Mouse (Mus musculus): Measurements from ENCODE around the gene Timm17a. TPM values are rescaled to one million over a fixed set of nuclear protein-coding genes. Genes with fewer than 3 reads are reported as not detected.

Timm17a gene
- polyA plus RNA-seq, 1 experiment from 2014 or later: 318 TPM

DNA sequence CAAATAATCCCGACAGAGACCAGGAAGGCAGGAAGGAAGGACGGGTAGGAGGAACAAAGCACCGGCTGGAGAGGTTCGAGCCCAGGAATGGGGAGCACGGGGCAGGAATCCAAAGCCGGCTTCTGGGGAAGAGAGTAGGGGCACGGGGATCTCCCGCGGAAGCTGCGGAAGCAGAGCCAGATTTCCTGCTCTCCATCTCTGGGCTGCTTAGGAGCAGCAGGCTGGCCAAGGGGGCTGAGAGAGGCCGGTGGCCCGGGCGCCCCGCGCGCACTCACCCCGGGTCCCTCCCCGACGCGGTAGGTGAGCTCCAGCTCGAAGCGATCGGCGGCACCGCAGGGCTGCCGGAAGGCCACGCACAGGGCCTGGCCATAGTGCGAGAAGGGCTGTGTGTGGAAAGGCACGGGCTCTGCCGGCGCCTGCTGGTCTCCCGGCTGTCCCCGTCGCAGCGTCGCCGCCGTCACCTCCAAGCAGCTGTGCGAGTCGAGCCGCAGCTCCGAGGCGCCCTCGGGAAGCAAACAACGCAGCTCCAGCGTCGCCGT is 30.2 kb downstream of the Timm17a start:
- Histone ChIP-seq H3K27ac (peak overlapping the region; percentile 87), H3K27me3 (ENCODE audit: insufficient read depth, low read length) (no peaks in the 10 kb centered on the region), H3K9ac (ENCODE audit: low read depth, low read length) (peak overlapping the region; percentile 89), H3K36me3 (ENCODE audit: insufficient read depth, low read length) (peaks cover 3% of the 10 kb centered on the region; the same call in 1 of the 2 replicates), H3K9me3 (replicated peaks; ENCODE audit: low read length) (no peaks in the 10 kb centered on the region), H3K4me1 (replicated peaks; ENCODE audit: insufficient read depth, low read length) (no peaks in the 10 kb centered on the region), H3K4me2 (ENCODE audit: low read length) (peak overlapping the region; percentile 80), H3K4me3 (replicated peaks; ENCODE audit: low read depth, low read length) (peak overlapping the region; percentile 74)
- DNase-seq (ENCODE audit: low spot score) (peak; percentile 50), ATAC-seq (replicated peaks; ENCODE audit: low FRiP score, low read depth) (peak; percentile 63; the same call in 1 of the 2 replicates)
- TF ChIP-seq CTCF (IDR thresholded peaks at IDR 0.05; ENCODE audit: low read depth): no peak
- under 1% methylated on average over 46 of the region's 48 CpGs for WGBS

DNA sequence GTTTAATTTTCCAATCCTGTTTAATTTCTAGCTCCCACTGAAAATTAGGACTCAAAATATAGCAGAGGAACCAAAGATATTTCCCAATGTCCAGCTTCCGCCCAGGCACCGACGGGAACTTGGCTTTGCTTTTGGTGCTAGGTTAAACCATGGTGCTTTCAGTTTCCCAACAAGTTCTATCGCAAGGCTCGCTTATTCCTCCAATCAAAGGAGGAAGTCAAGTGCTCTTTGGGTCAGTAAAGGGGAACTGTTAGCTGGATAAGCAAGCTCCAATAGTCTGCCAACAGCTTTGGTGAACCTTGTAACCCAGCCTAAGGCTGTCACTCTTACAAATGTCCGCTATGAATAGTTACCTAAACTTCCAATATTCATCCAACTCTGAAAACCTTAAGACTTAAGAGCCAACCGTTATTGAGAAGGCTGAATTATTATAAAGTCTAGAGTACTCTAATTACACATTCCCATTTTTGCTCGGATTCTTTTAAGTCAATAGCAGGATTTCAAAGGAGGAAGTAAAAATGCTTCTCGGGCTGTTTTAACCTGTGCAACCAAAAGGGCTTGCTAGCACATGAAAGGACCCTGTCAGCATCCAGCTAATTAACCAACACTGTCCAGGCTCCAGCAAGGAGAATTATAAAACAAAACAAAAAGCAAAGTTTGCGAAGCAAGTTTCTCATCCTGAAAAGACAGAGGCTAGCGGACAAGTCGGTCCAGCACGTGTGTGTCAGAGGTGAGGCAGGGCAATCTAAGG is 30.9 kb downstream of the Timm17a start:
- H3K36me3 ChIP-seq (ENCODE audit: insufficient read depth, low read length): peaks cover 10% of the 10 kb centered on the region; the same call in 1 of the 2 replicates
- H3K4me3 ChIP-seq (replicated peaks; ENCODE audit: low read depth, low read length): peak overlapping the region; percentile 74
- TF ChIP-seq CTCF (IDR thresholded peaks at IDR 0.05; ENCODE audit: low read depth): no peak
- no peak for ATAC-seq (replicated peaks; ENCODE audit: low FRiP score, low read depth)
- no peaks in the 10 kb centered on the region for H3K4me1 ChIP-seq (replicated peaks; ENCODE audit: insufficient read depth, low read length)
- H3K4me2 ChIP-seq (ENCODE audit: low read length): peak overlapping the region; percentile 80
- peak; percentile 37 for DNase-seq (ENCODE audit: low spot score)
- no peaks in the 10 kb centered on the region for H3K9me3 ChIP-seq (replicated peaks; ENCODE audit: low read length)
- peak overlapping the region; percentile 87 for H3K27ac ChIP-seq
- WGBS: 30% methylated on average over 13 of the region's 13 CpGs
- H3K27me3 ChIP-seq (ENCODE audit: insufficient read depth, low read length): no peaks in the 10 kb centered on the region
- peak overlapping the region; percentile 89 for H3K9ac ChIP-seq (ENCODE audit: low read depth, low read length)

DNA sequence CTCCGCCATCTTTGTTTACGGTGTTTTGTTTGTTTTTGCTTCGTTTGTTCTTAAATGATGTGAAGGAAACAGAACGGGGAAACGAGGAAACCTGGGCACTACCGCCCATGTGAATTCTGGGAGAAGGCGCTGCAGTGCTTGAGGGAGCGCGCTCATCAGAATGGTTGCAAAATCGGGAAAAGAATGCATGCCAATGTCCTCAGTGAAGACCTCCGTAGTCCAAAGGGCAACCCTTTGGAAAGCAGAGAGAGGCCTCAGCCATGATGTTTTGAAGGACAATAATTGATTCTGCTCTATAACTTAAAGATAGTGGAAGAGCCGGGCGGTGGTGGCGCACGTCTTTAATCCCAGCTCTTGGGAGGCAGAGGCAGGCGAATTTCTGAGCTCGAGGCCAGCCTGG is 31.7 kb downstream of the Timm17a start:
- no peak for TF ChIP-seq CTCF (IDR thresholded peaks at IDR 0.05; ENCODE audit: low read depth)
- ATAC-seq (replicated peaks; ENCODE audit: low FRiP score, low read depth) (no peak), DNase-seq (ENCODE audit: low spot score) (no peak)
- no peaks in the 10 kb centered on the region for H3K27me3 ChIP-seq (ENCODE audit: insufficient read depth, low read length)
- 97% methylated on average over 17 of the region's 17 CpGs for WGBS
- H3K36me3 ChIP-seq (ENCODE audit: insufficient read depth, low read length): peaks cover 16% of the 10 kb centered on the region
- H3K4me2 ChIP-seq (ENCODE audit: low read length): no peak overlapping the region
- H3K4me1 ChIP-seq (replicated peaks; ENCODE audit: insufficient read depth, low read length): no peaks in the 10 kb centered on the region
- H3K9me3 ChIP-seq (replicated peaks; ENCODE audit: low read length): no peaks in the 10 kb centered on the region
- no peak overlapping the region for H3K9ac ChIP-seq (ENCODE audit: low read depth, low read length)
- no peak overlapping the region for H3K4me3 ChIP-seq (replicated peaks; ENCODE audit: low read depth, low read length)
- H3K27ac ChIP-seq: no peak overlapping the region

DNA sequence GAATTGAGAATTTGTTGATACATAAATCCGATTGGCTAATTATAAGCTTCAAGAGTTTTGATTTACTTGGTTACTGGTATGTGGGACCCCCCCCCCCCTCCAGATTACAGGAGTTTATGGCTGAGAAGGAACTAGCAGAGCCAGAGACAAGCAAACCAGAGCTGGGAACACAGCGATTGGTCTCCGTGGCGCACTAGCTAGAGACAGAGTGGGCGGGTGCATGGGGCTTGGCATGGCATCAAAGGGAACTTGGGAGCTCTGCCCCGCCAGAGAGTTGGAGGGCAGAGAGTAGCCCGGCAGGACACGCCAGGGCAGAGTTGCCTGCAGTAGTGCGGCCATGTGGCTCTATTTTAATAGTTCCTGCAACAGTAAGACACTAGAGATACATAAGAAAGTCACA is 32.9 kb downstream of the Timm17a start:
- Histone ChIP-seq H3K36me3 (ENCODE audit: insufficient read depth, low read length) (peaks cover 19% of the 10 kb centered on the region), H3K9ac (ENCODE audit: low read depth, low read length) (no peak overlapping the region), H3K9me3 (replicated peaks; ENCODE audit: low read length) (no peaks in the 10 kb centered on the region), H3K27ac (no peak overlapping the region), H3K27me3 (ENCODE audit: insufficient read depth, low read length) (no peaks in the 10 kb centered on the region), H3K4me3 (replicated peaks; ENCODE audit: low read depth, low read length) (no peak overlapping the region), H3K4me1 (replicated peaks; ENCODE audit: insufficient read depth, low read length) (no peaks in the 10 kb centered on the region), H3K4me2 (ENCODE audit: low read length) (no peak overlapping the region)
- no peak for TF ChIP-seq CTCF (IDR thresholded peaks at IDR 0.05; ENCODE audit: low read depth)
- WGBS: 69% methylated on average over 9 of the region's 9 CpGs
- DNase-seq (ENCODE audit: low spot score) (peak; percentile 28), ATAC-seq (replicated peaks; ENCODE audit: low FRiP score, low read depth) (no peak)

DNA sequence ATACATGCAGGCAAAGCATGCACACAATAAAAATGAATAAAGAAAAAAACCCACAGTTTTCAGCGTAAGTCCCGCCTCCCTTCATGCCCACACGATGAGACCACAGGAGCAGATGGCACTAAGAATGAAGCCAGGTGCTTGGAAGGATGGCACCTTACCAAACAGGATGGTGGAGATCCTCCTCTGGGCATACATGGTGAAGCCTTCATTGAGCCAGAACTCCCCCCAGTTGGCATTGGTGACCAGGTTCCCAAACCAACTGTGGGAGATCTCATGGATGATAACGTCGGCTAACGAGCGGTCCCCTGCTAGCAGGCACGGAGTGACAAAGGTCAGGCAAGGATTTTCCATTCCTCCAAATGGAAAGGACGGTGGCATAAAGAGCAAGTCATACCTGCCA is 42.2 kb downstream of the Timm17a start:
- Histone ChIP-seq H3K27me3 (ENCODE audit: insufficient read depth, low read length) (no peaks in the 10 kb centered on the region), H3K9ac (ENCODE audit: low read depth, low read length) (no peak overlapping the region), H3K36me3 (ENCODE audit: insufficient read depth, low read length) (peaks cover 33% of the 10 kb centered on the region; the same call in 1 of the 2 replicates), H3K4me2 (ENCODE audit: low read length) (no peak overlapping the region), H3K4me1 (replicated peaks; ENCODE audit: insufficient read depth, low read length) (no peaks in the 10 kb centered on the region), H3K4me3 (replicated peaks; ENCODE audit: low read depth, low read length) (no peak overlapping the region), H3K9me3 (replicated peaks; ENCODE audit: low read length) (no peaks in the 10 kb centered on the region), H3K27ac (no peak overlapping the region)
- no peak for TF ChIP-seq CTCF (IDR thresholded peaks at IDR 0.05; ENCODE audit: low read depth)
- WGBS: 88% methylated on average over 9 of the region's 9 CpGs
- no peak for ATAC-seq (replicated peaks; ENCODE audit: low FRiP score, low read depth)
- no peak for DNase-seq (ENCODE audit: low spot score)

DNA sequence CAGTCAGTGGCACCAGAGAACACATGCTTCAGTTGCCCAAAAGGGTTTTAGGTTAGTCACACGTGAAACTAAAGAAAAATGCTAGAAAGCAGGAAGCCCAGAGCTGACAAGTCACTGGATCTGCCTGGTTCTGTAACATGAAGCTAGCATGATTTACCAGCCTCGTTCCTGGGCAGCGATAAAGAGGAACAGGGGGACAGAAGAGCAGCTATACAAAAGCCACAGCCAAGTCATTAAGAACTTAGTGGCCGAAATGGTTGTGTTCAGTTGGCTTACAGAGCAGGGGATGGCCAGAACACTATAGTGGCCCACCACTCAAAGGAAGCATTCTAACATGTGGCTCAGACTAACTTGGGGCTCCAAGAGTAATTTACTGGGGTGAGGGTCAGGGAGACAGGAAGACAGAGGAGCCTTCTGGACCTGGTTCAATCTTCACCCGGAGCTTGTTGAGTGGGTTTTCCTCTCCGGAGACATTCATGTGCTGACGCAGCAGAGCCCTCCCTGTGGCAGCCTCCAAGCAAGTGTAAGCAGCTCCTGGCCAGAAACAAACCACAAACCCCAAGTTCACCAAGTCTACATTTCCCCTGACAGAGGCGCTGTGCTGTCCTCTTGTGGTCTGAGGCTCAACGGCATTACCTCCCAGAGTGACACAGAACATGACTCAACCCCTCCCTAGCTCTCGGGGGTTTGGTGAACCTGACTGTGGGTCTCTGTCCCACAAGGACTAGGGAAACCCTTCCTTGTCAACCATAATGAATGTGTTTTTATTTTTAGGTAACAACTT is 45.7 kb downstream of the Timm17a start:
- WGBS: 75% methylated on average over 10 of the region's 10 CpGs
- Histone ChIP-seq H3K27ac (no peak overlapping the region), H3K27me3 (ENCODE audit: insufficient read depth, low read length) (no peaks in the 10 kb centered on the region), H3K9ac (ENCODE audit: low read depth, low read length) (no peak overlapping the region), H3K4me1 (replicated peaks; ENCODE audit: insufficient read depth, low read length) (no peaks in the 10 kb centered on the region), H3K9me3 (replicated peaks; ENCODE audit: low read length) (no peaks in the 10 kb centered on the region), H3K36me3 (ENCODE audit: insufficient read depth, low read length) (peaks cover 44% of the 10 kb centered on the region), H3K4me3 (replicated peaks; ENCODE audit: low read depth, low read length) (no peak overlapping the region), H3K4me2 (ENCODE audit: low read length) (no peak overlapping the region)
- TF ChIP-seq CTCF (IDR thresholded peaks at IDR 0.05; ENCODE audit: low read depth): peak; percentile 37; the same call in 1 of the 2 replicates
- ATAC-seq (replicated peaks; ENCODE audit: low FRiP score, low read depth): no peak
- no peak for DNase-seq (ENCODE audit: low spot score)
